Mouse (Mus musculus) hindbrain, embryonic 13.5 days (tissue): ENCODE measurements around the gene Lrrc3. TPM values are rescaled to one million over a fixed set of nuclear protein-coding genes. Genes with fewer than 3 reads are reported as not detected.

Experiments used
- ATAC-seq: fragments of 200-750 bp; cut with Nextera tagmentation; 2 replicates; pipeline ENCODE4 v1.8.0; 2017; ENCODE audit warnings: moderate TSS enrichment; ENCODE audit not compliant: low FRiP score
- H3K27ac ChIP-seq: fragments of 300-500 bp; sonication (generic); 2 replicates; pipeline ENCODE4 v1.5.1; 2015; ENCODE audit warnings: inconsistent platforms, mild to moderate bottlenecking, moderate library complexity
- H3K27me3 ChIP-seq: fragments of 300-500 bp; sonication (generic); 2 replicates; pipeline ENCODE4 v1.6.1; 2015; ENCODE audit warnings: mild to moderate bottlenecking, inconsistent platforms
- H3K36me3 ChIP-seq: fragments of 300-500 bp; sonication (generic); 2 replicates; pipeline ENCODE4 v1.6.1; 2015; ENCODE audit warnings: mild to moderate bottlenecking, inconsistent platforms
- H3K4me1 ChIP-seq: fragments of 300-500 bp; sonication (generic); replicated peaks from 2 replicates; pipeline ENCODE4 v1.6.1; 2015; ENCODE audit warnings: inconsistent platforms
- H3K4me2 ChIP-seq: fragments of 300-500 bp; sonication (generic); 2 replicates; pipeline ENCODE4 v1.6.1; 2015; ENCODE audit warnings: inconsistent platforms, mild to moderate bottlenecking, moderate library complexity
- H3K4me3 ChIP-seq: fragments of 300-500 bp; sonication (generic); 2 replicates; pipeline ENCODE4 v1.5.1; 2015; ENCODE audit warnings: mild to moderate bottlenecking, inconsistent platforms
- H3K9ac ChIP-seq: fragments of 300-500 bp; sonication (generic); 2 replicates; pipeline ENCODE4 v1.6.1; 2015; ENCODE audit warnings: mild to moderate bottlenecking, inconsistent platforms
- H3K9me3 ChIP-seq: fragments of 300-500 bp; sonication (generic); 2 replicates; pipeline ENCODE4 v1.6.1; 2016; ENCODE audit warnings: inconsistent platforms
- whole genome bisulfite sequencing: fragments of 180-500 bp; shearing (Covaris S2); methylation state at CpG from one replicate; pipeline ENCODE4 v1.1.7; 2015; 5-methylcytosine and 5-hydroxymethylcytosine counted together
- polyA plus RNA-seq: library from polyadenylated mRNA; unstranded; fragments of >200 nt; fragmentation: Nextera tagmentation; extraction: Ambion mirVana; gene quantifications from 2 replicates; pipeline ENCODE4 v1.2.1, GENCODE M21; 2015

Gene Lrrc3
- polyA plus RNA-seq, 1 experiment from 2014 or later, result 12.5 TPM

DNA sequence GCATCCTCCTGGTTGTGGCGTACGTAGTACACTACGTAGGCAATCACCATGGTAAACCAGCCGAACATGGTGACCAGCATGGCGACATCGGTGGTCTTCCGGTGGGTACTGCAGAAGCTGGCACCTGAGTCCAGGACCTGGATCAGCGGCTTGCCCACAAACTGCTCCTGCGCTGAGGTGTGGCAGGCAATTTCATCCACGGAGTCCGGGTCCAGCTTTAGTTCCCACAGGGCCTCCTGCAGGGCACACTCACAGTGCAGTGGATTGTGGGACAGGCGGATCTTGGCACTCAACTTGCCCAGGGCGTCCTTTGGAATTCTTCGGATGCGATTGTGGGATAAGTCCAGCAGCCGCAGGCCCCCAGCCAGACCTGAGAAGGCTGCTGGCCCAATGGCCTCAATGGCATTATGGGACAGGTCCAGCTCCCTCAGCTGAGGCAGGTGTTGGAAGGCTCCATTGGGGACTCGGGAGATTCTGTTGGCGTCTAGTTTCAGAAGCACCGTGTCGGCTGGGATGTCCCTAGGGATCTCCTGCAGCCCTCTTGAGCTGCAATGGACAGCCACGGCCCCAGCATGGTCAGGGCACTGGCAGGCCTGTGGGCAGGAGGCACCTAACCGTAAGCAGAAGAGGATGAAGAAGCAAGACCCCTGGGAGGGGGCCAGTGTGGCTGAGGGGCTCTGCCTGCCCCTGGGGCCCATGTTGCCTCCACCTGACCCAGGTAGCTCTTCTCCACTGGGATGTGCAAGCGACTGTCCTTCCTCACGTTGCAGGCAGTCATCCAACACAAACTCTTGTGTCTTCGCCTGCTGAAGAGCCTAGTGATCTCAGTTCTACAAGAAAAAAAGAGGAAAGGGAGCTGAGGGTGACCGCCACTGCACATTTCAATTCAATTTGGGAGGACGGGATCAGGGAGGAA, 1.2 kb downstream of the Lrrc3 start:
- no peak overlapping the region for H3K27ac ChIP-seq
- peak overlapping the region; percentile 81 for H3K9ac ChIP-seq
- no peak for ATAC-seq
- 85% methylated on average over 27 of the region's 27 CpGs for WGBS
- peak overlapping the region; percentile 58 for H3K4me3 ChIP-seq
- H3K36me3 ChIP-seq, result 0 out of 2 replicates have a peak, but pooled peaks cover 3% of the 10 kb centered on the region
- peak overlapping the region; percentile 75 for H3K4me2 ChIP-seq
- 0 out of 2 replicates have a peak, but pooled peaks cover 5% of the 10 kb centered on the region for H3K27me3 ChIP-seq
- H3K9me3 ChIP-seq, result no peaks in the 10 kb centered on the region
- peaks cover 29% of the 10 kb centered on the region for H3K4me1 ChIP-seq

- Histone ChIP-seq H3K4me1 (peaks cover 36% of the 10 kb centered on the region), H3K4me2 (no peak overlapping the region), H3K4me3 (no peak overlapping the region), H3K9ac (no peak overlapping the region), H3K9me3 (no peaks in the 10 kb centered on the region), H3K27ac (no peak overlapping the region), H3K27me3 (0 out of 2 replicates have a peak, but pooled peaks cover 5% of the 10 kb centered on the region), H3K36me3 (0 out of 2 replicates have a peak, but pooled peaks cover 3% of the 10 kb centered on the region)
- ATAC-seq, result no peak
- 77% methylated on average over 7 of the region's 7 CpGs for WGBS
Measured at GRCm38 (mm10) chr10:77900126-77900525, 2.2 kb downstream of the Lrrc3 start.

DNA sequence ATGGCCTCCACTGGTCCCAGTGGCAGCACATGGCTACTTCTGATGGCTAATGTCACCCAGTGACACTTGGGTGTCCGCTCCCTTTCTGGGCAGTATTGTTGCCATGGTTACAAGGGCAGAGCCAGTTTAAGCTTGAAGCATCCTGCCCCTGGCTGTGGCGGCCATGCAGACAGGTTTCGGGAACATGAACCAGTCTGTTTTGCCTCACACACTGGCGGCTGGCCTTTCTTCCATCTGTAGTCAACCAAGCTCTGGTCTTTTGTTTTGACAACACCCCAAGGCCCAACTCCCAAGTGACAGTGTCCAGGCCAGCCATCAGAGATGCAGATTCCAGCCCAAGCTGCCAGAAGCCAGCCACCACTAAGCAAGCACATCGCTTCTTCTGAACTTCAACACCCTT, 6.8 kb downstream of the Lrrc3 start:
- 67% methylated on average over 5 of the region's 5 CpGs for WGBS
- no peak overlapping the region for H3K4me2 ChIP-seq
- H3K9me3 ChIP-seq, result no peaks in the 10 kb centered on the region
- 0 out of 2 replicates have a peak, but pooled peaks cover under 1% of the 10 kb centered on the region for H3K36me3 ChIP-seq
- H3K4me1 ChIP-seq, result peaks cover 16% of the 10 kb centered on the region
- H3K27ac ChIP-seq, result no peak overlapping the region
- H3K4me3 ChIP-seq, result no peak overlapping the region
- no peak for ATAC-seq
- H3K9ac ChIP-seq, result no peak overlapping the region
- 0 out of 2 replicates have a peak, but pooled peaks cover 3% of the 10 kb centered on the region for H3K27me3 ChIP-seq

- no peak for ATAC-seq
- H3K9me3 ChIP-seq, result no peaks in the 10 kb centered on the region; the same call in 1 of the 2 replicates
- 84% methylated on average over 8 of the region's 8 CpGs for WGBS
- no peak overlapping the region for H3K4me3 ChIP-seq
- 0 out of 2 replicates have a peak, but pooled peaks cover 2% of the 10 kb centered on the region for H3K36me3 ChIP-seq
- no peaks in the 10 kb centered on the region for H3K27me3 ChIP-seq
- H3K4me1 ChIP-seq, result peaks cover 7% of the 10 kb centered on the region; the same call in 1 of the 2 replicates
- H3K4me2 ChIP-seq, result no peak overlapping the region
- H3K27ac ChIP-seq, result no peak overlapping the region
- no peak overlapping the region for H3K9ac ChIP-seq
Measured at GRCm38 (mm10) chr10:77890987-77891565, 11.3 kb downstream of the Lrrc3 start.

DNA sequence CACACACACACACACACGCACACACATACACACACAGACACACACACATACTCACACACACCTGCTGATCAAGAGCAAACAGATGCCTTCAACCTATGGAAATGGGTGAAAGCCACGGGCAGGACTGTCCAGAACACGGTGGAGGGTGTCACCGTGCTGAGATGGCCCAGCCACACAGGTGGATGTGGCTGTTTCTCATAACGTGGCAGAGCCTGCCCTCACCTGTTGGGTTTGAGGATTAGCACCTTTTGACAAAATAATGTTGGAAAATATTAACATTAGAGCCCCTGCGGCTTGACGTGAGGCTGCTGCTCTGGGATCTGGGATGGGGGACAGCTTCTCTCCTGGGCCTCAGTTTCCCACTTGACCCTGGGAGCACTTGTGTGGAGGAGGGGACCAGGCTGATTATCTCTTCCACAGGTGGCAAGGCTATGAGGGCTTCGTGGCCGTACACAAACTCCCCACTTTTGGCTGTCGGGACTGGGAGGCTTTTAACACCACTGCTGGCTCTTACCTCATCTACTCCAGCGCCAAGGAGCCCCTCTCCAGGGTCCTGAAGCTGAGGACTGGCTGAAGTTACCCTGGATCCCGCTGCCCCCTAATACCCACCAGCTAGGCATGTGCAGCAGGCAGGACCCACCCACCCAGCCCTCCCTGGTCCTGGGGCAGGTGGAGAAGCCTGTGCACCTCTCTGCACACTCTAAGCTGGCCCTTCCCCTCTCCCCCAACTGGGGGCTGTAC, 16.2 kb downstream of the Lrrc3 start:
- H3K27ac ChIP-seq, result no peak overlapping the region
- no peaks in the 10 kb centered on the region; the same call in 1 of the 2 replicates for H3K9me3 ChIP-seq
- H3K27me3 ChIP-seq, result no peaks in the 10 kb centered on the region
- H3K9ac ChIP-seq, result no peak overlapping the region
- H3K4me3 ChIP-seq, result no peak overlapping the region
- no peak overlapping the region for H3K4me2 ChIP-seq
- H3K36me3 ChIP-seq, result 0 out of 2 replicates have a peak, but pooled peaks cover 2% of the 10 kb centered on the region
- no peaks in the 10 kb centered on the region for H3K4me1 ChIP-seq
- 56% methylated on average over 12 of the region's 12 CpGs for WGBS
- no peak for ATAC-seq

GRCm38 (mm10) chr10:77882553-77882952, 19.8 kb downstream of the Lrrc3 start:
- WGBS, result 87% methylated on average over 5 of the region's 5 CpGs
- H3K27ac ChIP-seq, result no peak overlapping the region
- H3K9me3 ChIP-seq, result no peaks in the 10 kb centered on the region
- no peak overlapping the region for H3K4me2 ChIP-seq
- H3K9ac ChIP-seq, result no peak overlapping the region
- no peaks in the 10 kb centered on the region for H3K27me3 ChIP-seq
- no peaks in the 10 kb centered on the region for H3K4me1 ChIP-seq
- no peaks in the 10 kb centered on the region for H3K36me3 ChIP-seq
- ATAC-seq, result no peak
- no peak overlapping the region for H3K4me3 ChIP-seq

DNA sequence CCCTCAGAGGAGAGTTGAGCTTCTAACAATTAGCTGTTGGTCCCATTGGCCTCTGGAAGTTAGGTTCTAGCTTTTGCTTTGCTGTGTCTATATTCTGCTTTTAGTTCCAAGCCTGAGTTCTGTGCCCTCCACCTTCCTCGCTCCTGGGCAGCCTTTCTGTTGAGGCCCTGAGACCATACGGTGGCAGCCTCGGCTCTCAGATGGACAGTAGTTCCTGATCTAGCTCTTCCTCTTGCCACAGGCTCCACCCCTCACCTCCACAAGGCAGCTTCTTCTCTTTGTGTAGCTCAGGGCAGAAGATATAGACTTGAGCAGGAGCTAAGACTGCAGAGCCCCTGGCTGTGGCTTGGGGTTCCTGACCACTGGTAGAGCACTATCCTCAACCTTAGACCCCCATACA, 22.0 kb downstream of the Lrrc3 start:
- no peak overlapping the region for H3K9ac ChIP-seq
- no peaks in the 10 kb centered on the region for H3K27me3 ChIP-seq
- no peak overlapping the region for H3K27ac ChIP-seq
- H3K9me3 ChIP-seq, result no peaks in the 10 kb centered on the region
- H3K4me3 ChIP-seq, result no peak overlapping the region
- H3K4me1 ChIP-seq, result no peaks in the 10 kb centered on the region
- ATAC-seq, result no peak
- no peak overlapping the region for H3K4me2 ChIP-seq
- no peaks in the 10 kb centered on the region for H3K36me3 ChIP-seq
- 77% methylated on average over 3 of the region's 3 CpGs for WGBS

DNA sequence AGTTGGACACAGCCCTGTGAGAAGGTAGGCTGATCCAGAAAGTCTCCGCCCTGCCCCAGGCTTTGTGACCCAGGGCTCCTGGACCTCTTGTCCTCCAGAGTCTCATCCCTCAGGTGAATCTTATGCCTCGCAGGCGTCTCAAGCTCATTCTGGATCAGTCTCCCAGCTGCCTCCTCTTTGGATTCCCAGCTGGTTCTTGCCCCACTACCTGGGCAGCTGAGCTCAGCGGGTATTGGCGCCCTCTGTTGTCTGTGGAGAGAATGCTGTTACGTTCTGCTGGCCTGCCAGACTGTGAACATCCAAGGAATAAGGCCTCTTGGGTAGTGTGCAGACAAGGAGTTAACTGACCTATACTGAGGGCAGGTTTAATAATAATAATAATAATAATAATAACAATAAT, 23.4 kb downstream of the Lrrc3 start:
- H3K36me3 ChIP-seq, result no peaks in the 10 kb centered on the region
- 50% methylated on average over 6 of the region's 6 CpGs for WGBS
- ATAC-seq, result no peak

GRCm38 (mm10) chr10:77869651-77870050, 32.7 kb downstream of the Lrrc3 start:
- Histone ChIP-seq H3K9ac (no peak overlapping the region), H3K27ac (no peak overlapping the region), H3K9me3 (no peaks in the 10 kb centered on the region), H3K27me3 (no peaks in the 10 kb centered on the region), H3K36me3 (no peaks in the 10 kb centered on the region), H3K4me3 (no peak overlapping the region), H3K4me1 (no peaks in the 10 kb centered on the region), H3K4me2 (no peak overlapping the region)
- ATAC-seq, result no peak
- WGBS, result 92% methylated on average over 7 of the region's 7 CpGs

More for the DNA sequence above, 23.4 kb downstream of the Lrrc3 start:
- Histone ChIP-seq H3K9me3 (no peaks in the 10 kb centered on the region), H3K4me1 (no peaks in the 10 kb centered on the region), H3K27me3 (no peaks in the 10 kb centered on the region), H3K4me3 (no peak overlapping the region), H3K27ac (no peak overlapping the region), H3K4me2 (no peak overlapping the region), H3K9ac (no peak overlapping the region)

- Histone ChIP-seq H3K27me3 (no peaks in the 10 kb centered on the region), H3K4me3 (no peak overlapping the region), H3K4me1 (0 out of 2 replicates have a peak, but pooled peaks cover 3% of the 10 kb centered on the region), H3K9me3 (no peaks in the 10 kb centered on the region), H3K4me2 (no peak overlapping the region), H3K36me3 (no peaks in the 10 kb centered on the region), H3K9ac (no peak overlapping the region), H3K27ac (no peak overlapping the region)
- WGBS, result 50% methylated on average over 1 of the region's 1 CpGs
- no peak for ATAC-seq
Measured at GRCm38 (mm10) chr10:77867546-77867945, 34.8 kb downstream of the Lrrc3 start.

DNA sequence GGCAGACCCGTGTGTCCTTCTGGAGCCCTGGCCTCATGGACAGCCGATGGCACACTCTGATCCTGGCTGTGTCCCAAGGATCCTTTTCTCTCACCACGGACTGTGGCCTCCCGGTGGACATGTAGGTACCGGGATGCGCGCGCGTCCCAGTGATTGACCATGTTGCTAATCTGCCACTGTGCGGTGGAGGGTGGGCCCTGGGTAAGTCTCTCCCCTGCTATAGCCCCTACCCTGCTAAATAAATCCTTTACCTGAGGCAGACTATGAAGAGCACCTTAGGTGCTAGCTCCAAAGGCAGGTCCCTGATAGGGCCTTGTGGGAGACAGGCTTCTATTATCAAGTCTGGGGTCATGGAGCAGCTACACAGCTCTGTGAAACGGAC, 37.6 kb downstream of the Lrrc3 start:
- WGBS, result 35% methylated on average over 11 of the region's 11 CpGs
- peak overlapping the region; percentile 14; the same call in 1 of the 2 replicates for H3K4me3 ChIP-seq
- no peaks in the 10 kb centered on the region for H3K36me3 ChIP-seq
- 0 out of 2 replicates have a peak, but pooled peaks cover 4% of the 10 kb centered on the region for H3K27me3 ChIP-seq
- H3K9ac ChIP-seq, result no peak overlapping the region
- 0 out of 2 replicates have a peak, but pooled peaks cover 4% of the 10 kb centered on the region for H3K4me1 ChIP-seq
- peak overlapping the region; percentile 32 for H3K4me2 ChIP-seq
- 0 out of 2 replicates have a peak, but pooled peaks have one; percentile 63 for ATAC-seq
- no peak overlapping the region for H3K27ac ChIP-seq
- no peaks in the 10 kb centered on the region for H3K9me3 ChIP-seq
